11 mouse cellular contexts compared by ENCODE assay signal in the genomic region with DNA sequence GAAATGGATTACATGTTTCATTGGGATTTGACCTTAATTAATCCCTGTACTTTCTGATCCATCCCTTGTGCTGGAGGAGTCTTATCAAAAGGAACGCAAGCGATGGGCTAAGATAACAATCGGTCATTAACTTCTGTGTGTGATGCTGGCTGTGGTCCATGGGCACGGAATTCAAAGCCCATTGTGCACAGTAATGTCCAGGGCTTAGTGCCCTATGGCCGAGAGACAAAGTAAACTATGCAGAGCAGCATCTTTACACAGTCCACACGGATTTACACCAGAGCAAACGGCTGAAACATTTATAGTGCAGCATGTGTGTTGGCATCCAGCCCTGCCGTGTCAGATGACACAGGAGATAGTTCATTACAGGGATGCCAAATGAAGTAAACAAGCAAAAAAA.
DNase-seq lines count a peak whose midpoint lies in the region; ATAC-seq and TF ChIP-seq lines count a peak whose summit lies in the region.
"Had no signal": no experiment of that assay in that cellular context is flagged by ENCODE, and none has a peak within 500 bp of the region (broad histone marks: within the 10 kb centered on the region; RNA-seq: fewer than 3 reads in every experiment).

No protein-coding gene starts in this region.

- TF ChIP-seq CTCF in kidney, adult 2 months (conservative IDR thresholded peaks at IDR 0.05; ENCODE audit: insufficient read depth, insufficient read length, low read depth, low read length): no peak
- no peak for TF ChIP-seq CTCF in brain, embryonic 14.5 days (IDR thresholded peaks at IDR 0.05; ENCODE audit: borderline replicate concordance, extremely low read depth, insufficient read depth, insufficient read length)
- TF ChIP-seq CTCF in kidney, postnatal 0 days (IDR thresholded peaks at IDR 0.05; ENCODE audit: low read depth): no peak

- no peak overlapping the region for H3K27ac ChIP-seq in kidney, adult 2 months (ENCODE audit: insufficient read depth, low read depth, low read length)
- no peak overlapping the region for H3K27ac ChIP-seq in midbrain, embryonic 14.5 days (replicated peaks; ENCODE audit: low read depth, low read length)
- no peak overlapping the region for H3K27ac ChIP-seq in midbrain, embryonic 11.5 days (ENCODE audit: low read depth, low read length)
- no peak overlapping the region for H3K27ac ChIP-seq in kidney, postnatal 0 days
- H3K27ac ChIP-seq: hindbrain, embryonic 10.5 days had no signal

- H3K4me1 ChIP-seq in kidney, adult 2 months (ENCODE audit: control insufficient read depth, insufficient read depth, low read length): no peaks in the 10 kb centered on the region
- H3K4me1 ChIP-seq in midbrain, embryonic 14.5 days (ENCODE audit: control insufficient read depth, insufficient read depth, low read length): no peaks in the 10 kb centered on the region
- no peaks in the 10 kb centered on the region for H3K4me1 ChIP-seq in midbrain, embryonic 11.5 days (ENCODE audit: control insufficient read depth, insufficient read depth, low read length)
- no peaks in the 10 kb centered on the region for H3K4me1 ChIP-seq in kidney, postnatal 0 days (replicated peaks; ENCODE audit: insufficient read depth, low read length)
- H3K4me1 ChIP-seq: hindbrain, embryonic 10.5 days had no signal

- no peaks in the 10 kb centered on the region for H3K9me3 ChIP-seq in midbrain, embryonic 14.5 days (ENCODE audit: control insufficient read depth, low read length)
- H3K9me3 ChIP-seq in midbrain, embryonic 11.5 days (ENCODE audit: control insufficient read depth, low read length): no peaks in the 10 kb centered on the region
- H3K9me3 ChIP-seq in kidney, postnatal 0 days (replicated peaks; ENCODE audit: low read length): no peaks in the 10 kb centered on the region
- H3K9me3 ChIP-seq: hindbrain, embryonic 10.5 days had no signal

- WGBS in kidney, adult 2 months: 23% methylated on average over 8 of the region's 8 CpGs
- 56% methylated on average over 8 of the region's 8 CpGs for WGBS in midbrain, embryonic 14.5 days
- 67% methylated on average over 8 of the region's 8 CpGs for WGBS in midbrain, embryonic 11.5 days
- WGBS in kidney, postnatal 0 days: 17% methylated on average over 8 of the region's 8 CpGs

- TF ChIP-seq POLR2A in kidney, adult 2 months (IDR thresholded peaks at IDR 0.05; ENCODE audit: low read depth, low read length): no peak
- TF ChIP-seq POLR2A in brain, embryonic 14.5 days (IDR thresholded peaks at IDR 0.05; ENCODE audit: borderline replicate concordance, extremely low read depth, insufficient read depth, insufficient read length, poor library complexity, severe bottlenecking): no peak

- no peak for ATAC-seq in midbrain, embryonic 14.5 days (ENCODE audit: low FRiP score, low TSS enrichment)
- no peak for ATAC-seq in midbrain, embryonic 11.5 days (ENCODE audit: low FRiP score)
- no peak for ATAC-seq in kidney, postnatal 0 days (replicated peaks; ENCODE audit: low FRiP score, low read depth)

- no peak overlapping the region for H3K9ac ChIP-seq in midbrain, embryonic 14.5 days (replicated peaks; ENCODE audit: low read length)
- no peak overlapping the region for H3K9ac ChIP-seq in midbrain, embryonic 11.5 days (ENCODE audit: low read length)
- no peak overlapping the region for H3K9ac ChIP-seq in kidney, postnatal 0 days (ENCODE audit: low read depth, low read length)

- H3K4me2 ChIP-seq in midbrain, embryonic 14.5 days (ENCODE audit: low read length): no peak overlapping the region
- no peak overlapping the region for H3K4me2 ChIP-seq in midbrain, embryonic 11.5 days
- H3K4me2 ChIP-seq in kidney, postnatal 0 days (ENCODE audit: low read length): peak overlapping the region; percentile 7; the same call in 1 of the 2 replicates
- H3K4me2 ChIP-seq: heart, embryonic 11.5 days had no signal

- DNase-seq in kidney, adult 2 months: peak; percentile 4
- DNase-seq in kidney, adult 8-10 months: no peak
- peak; percentile 36 for DNase-seq in midbrain, embryonic 14.5 days
- DNase-seq in midbrain, embryonic 11.5 days (ENCODE audit: low spot score, missing footprints): no peak
- DNase-seq in brain, embryonic 14.5 days (ENCODE audit: low read depth): peak; percentile 43
- DNase-seq in kidney, postnatal 0 days (ENCODE audit: low spot score): peak; percentile 23
- DNase-seq in left cerebral cortex, adult 18-20 months (ENCODE audit: low spot score in 2 of 2): no peak
- DNase-seq: thymus, postnatal 4 days had no signal

- no peak overlapping the region for H3K4me3 ChIP-seq in kidney, adult 2 months (ENCODE audit: insufficient read depth, low read depth, low read length)
- H3K4me3 ChIP-seq in midbrain, embryonic 14.5 days (replicated peaks; ENCODE audit: low read depth, low read length): no peak overlapping the region
- no peak overlapping the region for H3K4me3 ChIP-seq in midbrain, embryonic 11.5 days (ENCODE audit: low read depth, low read length)
- no peak overlapping the region for H3K4me3 ChIP-seq in kidney, postnatal 0 days (replicated peaks; ENCODE audit: low read depth, low read length)
- H3K4me3 ChIP-seq: hindbrain, embryonic 10.5 days; myocyte had no signal

- H3K36me3 ChIP-seq in kidney, adult 2 months (ENCODE audit: control insufficient read depth, insufficient read depth, low read length): no peaks in the 10 kb centered on the region
- no peaks in the 10 kb centered on the region for H3K36me3 ChIP-seq in midbrain, embryonic 14.5 days (ENCODE audit: control insufficient read depth, insufficient read depth, low read length)
- no peaks in the 10 kb centered on the region for H3K36me3 ChIP-seq in midbrain, embryonic 11.5 days (ENCODE audit: control insufficient read depth, insufficient read depth, low read length)
- no peaks in the 10 kb centered on the region for H3K36me3 ChIP-seq in kidney, postnatal 0 days (ENCODE audit: insufficient read depth, low read length)
- H3K36me3 ChIP-seq: hindbrain, embryonic 10.5 days had no signal

- H3K27me3 ChIP-seq in kidney, adult 2 months (replicated peaks; ENCODE audit: control insufficient read depth, insufficient read depth, low read length): no peaks in the 10 kb centered on the region
- H3K27me3 ChIP-seq in midbrain, embryonic 14.5 days (ENCODE audit: control insufficient read depth, insufficient read depth, low read length): no peaks in the 10 kb centered on the region
- H3K27me3 ChIP-seq in midbrain, embryonic 11.5 days (ENCODE audit: control insufficient read depth, insufficient read depth, low read length): no peaks in the 10 kb centered on the region
- no peaks in the 10 kb centered on the region for H3K27me3 ChIP-seq in kidney, postnatal 0 days (ENCODE audit: insufficient read depth, low read length)

Comparison
In these comparisons a context has a peak if more than half of its experiments do, and no peak if none do; other contexts are left out.
1. DNase-seq: peak in kidney, adult 2 months (single experiment), midbrain, embryonic 14.5 days (single experiment), brain, embryonic 14.5 days (single experiment) and kidney, postnatal 0 days (single experiment); none in kidney, adult 8-10 months (0 of 2), midbrain, embryonic 11.5 days (single experiment) and left cerebral cortex, adult 18-20 months (0 of 2).